ENCODE assay signal across 9 mouse cellular contexts in the genomic region with DNA sequence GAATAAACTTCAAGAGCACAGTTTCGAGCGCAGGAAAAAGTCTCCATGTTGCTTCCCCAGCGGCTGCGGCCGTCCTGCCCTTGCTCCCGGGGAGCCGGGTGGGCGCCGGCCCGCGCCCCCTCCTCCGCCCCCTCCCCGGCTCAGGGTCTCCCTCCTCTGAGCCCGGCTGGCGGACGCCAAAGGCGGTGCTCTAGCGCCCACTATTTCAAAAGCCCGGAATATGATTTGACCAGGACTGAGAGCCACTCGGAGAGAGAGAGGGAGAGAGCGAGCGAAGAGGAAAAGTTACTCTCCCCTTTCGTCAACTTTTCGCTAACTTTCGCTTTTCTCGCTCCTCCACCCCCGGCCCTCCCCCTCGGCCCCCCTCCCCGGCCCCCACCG. TPM values are rescaled to one million over a fixed set of nuclear protein-coding genes. Genes with fewer than 3 reads are reported as not detected.
DNase-seq lines count a peak whose midpoint lies in the region; ATAC-seq lines count a peak whose summit lies in the region.
"Had no signal": no experiment of that assay in that cellular context is flagged by ENCODE, and none has a peak within 500 bp of the region (broad histone marks: within the 10 kb centered on the region; RNA-seq: fewer than 3 reads in every experiment).

No protein-coding gene starts in this region.

- H3K4me1 ChIP-seq in heart, embryonic 16.5 days (ENCODE audit: control insufficient read depth, insufficient read depth, low read length), result peaks cover 14% of the 10 kb centered on the region
- H3K4me1 ChIP-seq in limb, embryonic 11.5 days (ENCODE audit: control insufficient read depth, insufficient read depth, low read length), result peaks cover 50% of the 10 kb centered on the region
- H3K4me1 ChIP-seq in midbrain, embryonic 13.5 days (replicated peaks), result peaks cover 60% of the 10 kb centered on the region

- ATAC-seq in heart, embryonic 16.5 days (replicated peaks; ENCODE audit: extremely low read depth, insufficient read depth, low FRiP score), result peak; percentile 71
- peak; percentile 63 for ATAC-seq in limb, embryonic 11.5 days (ENCODE audit: insufficient number of reproducible peaks, low FRiP score, low TSS enrichment, low read depth)
- peak; percentile 75 for ATAC-seq in midbrain, embryonic 13.5 days

- H3K36me3 ChIP-seq in heart, embryonic 16.5 days (ENCODE audit: control insufficient read depth, insufficient read depth), result no peaks in the 10 kb centered on the region
- H3K36me3 ChIP-seq in limb, embryonic 11.5 days (ENCODE audit: control insufficient read depth, insufficient read depth, low read length), result no peaks in the 10 kb centered on the region; the same call in 1 of the 2 replicates
- no peaks in the 10 kb centered on the region for H3K36me3 ChIP-seq in midbrain, embryonic 13.5 days

- H3K9me3 ChIP-seq in heart, embryonic 16.5 days (replicated peaks; ENCODE audit: control insufficient read depth, low read length), result no peaks in the 10 kb centered on the region
- H3K9me3 ChIP-seq in limb, embryonic 11.5 days (ENCODE audit: control insufficient read depth, low read length), result no peaks in the 10 kb centered on the region
- H3K9me3 ChIP-seq in midbrain, embryonic 13.5 days, result no peaks in the 10 kb centered on the region

- WGBS in heart, embryonic 16.5 days, result 0% methylated on average over 23 of the region's 30 CpGs
- WGBS in limb, embryonic 11.5 days, result under 1% methylated on average over 19 of the region's 30 CpGs
- whole genome bisulfite sequencing in midbrain, embryonic 13.5 days, result under 1% methylated on average over 19 of the region's 30 CpGs

- peak overlapping the region; percentile 78 for H3K4me3 ChIP-seq in heart, embryonic 16.5 days (ENCODE audit: low read length)
- peak overlapping the region; percentile 98 for H3K4me3 ChIP-seq in limb, embryonic 11.5 days (ENCODE audit: low read depth, low read length)
- peak overlapping the region; percentile 50 for H3K4me3 ChIP-seq in midbrain, embryonic 13.5 days (replicated peaks)

- peak overlapping the region; percentile 96 for H3K27ac ChIP-seq in heart, embryonic 16.5 days (ENCODE audit: low read length)
- peak overlapping the region; percentile 99 for H3K27ac ChIP-seq in limb, embryonic 11.5 days (replicated peaks; ENCODE audit: low read depth, low read length)
- H3K27ac ChIP-seq in midbrain, embryonic 13.5 days, result peak overlapping the region; percentile 57

- H3K9ac ChIP-seq in heart, embryonic 16.5 days (ENCODE audit: low read length), result peak overlapping the region; percentile 81
- peak overlapping the region; percentile 100 for H3K9ac ChIP-seq in limb, embryonic 11.5 days (ENCODE audit: low read length)
- H3K9ac ChIP-seq in midbrain, embryonic 13.5 days (replicated peaks), result peak overlapping the region; percentile 69

- peak overlapping the region; percentile 65 for H3K4me2 ChIP-seq in heart, embryonic 16.5 days (ENCODE audit: low read depth, low read length)
- peak overlapping the region; percentile 97 for H3K4me2 ChIP-seq in limb, embryonic 11.5 days (ENCODE audit: low read depth, severe bottlenecking)
- H3K4me2 ChIP-seq in midbrain, embryonic 13.5 days (replicated peaks), result peak overlapping the region; percentile 76

- H3K27me3 ChIP-seq in heart, embryonic 16.5 days (ENCODE audit: control insufficient read depth, insufficient read depth, low read length), result peaks cover 46% of the 10 kb centered on the region
- H3K27me3 ChIP-seq in limb, embryonic 11.5 days (ENCODE audit: control insufficient read depth, insufficient read depth, low read length), result peaks cover 5% of the 10 kb centered on the region; the same call in 1 of the 2 replicates
- peaks cover 95% of the 10 kb centered on the region for H3K27me3 ChIP-seq in midbrain, embryonic 13.5 days

- DNase-seq in heart, adult 11 months, result peak; percentile 94
- DNase-seq in heart, adult 8-10 months (ENCODE audit: low spot score), result no peak
- DNase-seq in embryo, embryonic 10.5 days (ENCODE audit: low spot score), result peak; percentile 91
- peak; percentile 84 for DNase-seq in limb, embryonic 11.5 days (ENCODE audit: low spot score)
- DNase-seq in cerebellum, adult 9-10 months, result no peak
- no peak for DNase-seq in layer of hippocampus, adult 9-10 months (ENCODE audit: low spot score)

RNA-seq across cellular contexts. Expression of a gene that starts 0.6 kb away (rescaled TPM):
- 10 to 100 TPM; 12.6 to 15.7 (median 14.3) TPM for total RNA-seq in heart, adult 8-10 months (2022)
- 18.2 and 21.9 TPM in 2 replicates for polyA plus RNA-seq in heart, embryonic 16.5 days (2015; fragmentation: Nextera tagmentation; extraction: Ambion mirVana)
- polyA plus RNA-seq in limb, embryonic 11.5 days (2014; fragmentation: Nextera tagmentation; extraction: Ambion mirVana), result 78.2 and 87.1 TPM in 2 replicates
- polyA plus RNA-seq in midbrain, embryonic 13.5 days (2015; fragmentation: Nextera tagmentation; extraction: Ambion mirVana), result 8.7 and 12.5 TPM in 2 replicates

RNA-seq across cellular contexts. Expression of a gene that starts 31.6 kb away (rescaled TPM):
- not detected for total RNA-seq in heart, adult 8-10 months (2022)
- polyA plus RNA-seq in heart, embryonic 16.5 days (2015; fragmentation: Nextera tagmentation; extraction: Ambion mirVana), result not detected in 2 replicates
- not detected in 2 replicates for polyA plus RNA-seq in limb, embryonic 11.5 days (2014; fragmentation: Nextera tagmentation; extraction: Ambion mirVana)
- not detected in 2 replicates for polyA plus RNA-seq in midbrain, embryonic 13.5 days (2015; fragmentation: Nextera tagmentation; extraction: Ambion mirVana)
- total RNA-seq: layer of hippocampus, postnatal 36 days had no signal

Comparison
In these comparisons a context has a peak if more than half of its experiments do, and no peak if none do; other contexts are left out.
1. DNase-seq: peak in heart, adult 11 months (single experiment), embryo, embryonic 10.5 days (single experiment) and limb, embryonic 11.5 days (single experiment); none in heart, adult 8-10 months (single experiment), cerebellum, adult 9-10 months (single experiment) and layer of hippocampus, adult 9-10 months (single experiment).
2. Peak in every context shown above with its lines, with median percentiles within 50 percentile points of each other: ATAC-seq, H3K27ac ChIP-seq, H3K4me2 ChIP-seq, H3K4me3 ChIP-seq and H3K9ac ChIP-seq.